Mouse (Mus musculus) lung, postnatal 36 days (tissue): ENCODE measurements around the gene Ndufa7.
"Not testable (repeated sequence)": the region's sequence is repeated elsewhere in the genome, so short reads cannot be mapped to it uniquely, and the experiment has no call there.

Experiments
- DNase-seq: peaks from one replicate; pipeline ENCODE4 v3.0.0; 2022; ENCODE audit warnings: mixed read lengths

The Ndufa7 gene

DNA sequence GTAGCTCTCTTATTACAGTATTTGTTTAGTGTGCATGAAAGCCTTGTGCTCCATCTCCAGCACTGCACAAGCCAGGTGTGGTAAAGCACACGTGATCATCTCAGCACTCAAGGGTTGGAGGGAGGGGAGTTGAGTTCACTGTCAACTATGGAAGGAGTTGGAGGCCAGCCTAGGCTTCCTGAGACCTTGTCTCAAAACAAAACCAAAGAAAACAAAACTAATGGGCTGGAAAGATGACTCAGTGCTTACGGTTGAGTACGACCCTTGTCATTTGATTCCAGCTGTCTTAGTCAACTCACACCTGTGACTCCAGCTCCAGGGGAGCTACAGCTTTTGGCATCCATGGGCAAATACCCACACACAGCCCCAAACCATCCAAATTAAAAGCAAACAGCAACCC, 11.9 kb upstream of the Ndufa7 start:
- peak; percentile 80 for DNase-seq

- peak; percentile 88 for DNase-seq
Measured at GRCm38 (mm10) chr17:33812990-33813389, 11.4 kb upstream of the Ndufa7 start.

DNA sequence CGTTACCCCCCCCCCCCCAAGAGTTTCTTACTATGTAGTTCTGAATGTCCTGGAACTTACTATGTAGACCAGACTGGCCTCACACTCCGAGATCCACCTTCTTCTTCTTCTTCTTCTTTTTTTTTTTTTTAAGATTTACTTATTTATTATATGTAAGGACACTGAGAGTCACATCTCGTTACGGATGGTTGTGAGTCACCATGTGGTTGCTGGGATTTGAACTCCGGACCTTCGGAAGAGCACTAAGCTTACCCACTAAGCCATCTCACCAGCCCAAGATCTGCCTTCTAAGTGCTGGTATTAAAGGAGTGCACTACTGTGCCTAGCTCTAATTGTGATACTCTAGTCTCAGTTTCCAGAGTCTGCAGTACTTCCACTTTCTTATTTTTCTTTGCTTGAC, 9.0 kb upstream of the Ndufa7 start:
- no peak for DNase-seq

- DNase-seq: peak; percentile 43
Measured at GRCm38 (mm10) chr17:33816612-33817011, 7.8 kb upstream of the Ndufa7 start.

DNA sequence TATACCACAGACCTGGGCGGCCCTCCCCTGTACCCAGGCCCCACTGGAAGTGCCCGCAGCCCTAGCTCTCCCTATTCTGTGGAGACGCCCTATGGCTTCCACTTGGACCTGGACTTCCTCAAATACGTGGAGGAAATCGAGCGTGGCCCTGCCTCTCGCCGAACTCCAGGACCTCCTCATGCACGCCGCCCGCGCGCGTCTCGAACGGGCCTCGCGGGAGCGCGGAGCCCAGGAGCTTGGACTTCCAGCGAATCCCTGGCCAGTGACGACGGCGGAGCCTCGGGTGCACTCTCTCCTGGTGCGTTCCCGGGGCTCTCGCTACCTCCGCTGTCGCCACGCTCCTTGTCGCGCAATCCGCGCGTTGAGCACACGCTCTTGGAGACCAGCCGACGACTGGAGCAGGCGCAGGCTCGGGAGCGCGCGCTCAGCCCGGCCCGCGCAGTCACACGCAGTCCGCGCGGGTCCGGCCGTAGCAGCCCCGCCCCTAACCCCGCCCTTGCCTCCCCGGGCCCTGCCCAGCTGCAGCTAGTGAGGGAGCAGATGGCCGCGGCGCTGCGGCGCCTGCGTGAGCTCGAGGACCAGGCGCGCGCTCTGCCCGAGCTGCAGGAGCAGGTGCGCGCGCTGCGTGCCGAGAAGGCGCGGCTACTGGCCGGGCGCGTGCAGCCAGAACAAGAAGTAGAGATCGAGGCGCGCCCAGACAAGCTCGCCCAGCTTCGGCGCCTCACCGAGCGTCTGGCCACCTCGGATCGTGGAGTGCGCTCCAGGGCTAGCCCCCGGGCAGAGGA, 7.0 kb upstream of the Ndufa7 start:
- DNase-seq: peak; percentile 93

DNA sequence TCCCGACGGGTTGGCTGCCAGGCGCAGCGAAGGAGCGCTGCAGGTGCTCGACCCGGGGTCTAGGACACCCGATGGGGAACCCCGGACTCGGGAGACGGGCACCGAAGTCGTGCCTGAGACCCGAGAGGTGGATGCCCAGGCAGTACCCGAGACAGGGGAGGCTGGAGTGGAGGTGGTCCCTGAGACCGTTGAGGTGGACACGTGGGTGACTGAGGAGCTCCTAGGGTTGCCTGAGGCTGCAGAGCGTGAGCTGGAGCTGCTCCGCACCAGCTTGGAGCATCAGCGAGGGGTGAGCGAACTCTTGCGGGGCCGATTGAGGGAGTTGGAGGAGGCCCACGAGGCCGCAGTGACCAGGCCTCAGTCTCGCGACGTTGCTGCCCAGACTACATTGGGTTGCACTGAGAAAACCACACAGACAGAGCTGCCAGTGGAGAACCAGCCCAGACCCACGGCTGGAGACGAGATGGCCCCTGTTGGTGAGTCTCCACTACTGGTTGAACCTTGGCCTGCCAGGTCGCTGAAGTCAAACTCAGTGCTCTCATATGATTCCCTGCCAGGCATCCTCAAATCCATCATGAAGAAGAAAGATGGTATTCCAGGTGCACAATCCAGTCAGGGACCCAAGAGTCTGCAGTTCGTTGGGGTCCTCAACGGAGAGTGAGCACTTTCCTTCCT, 6.3 kb upstream of the Ndufa7 start:
- DNase-seq: no peak

DNA sequence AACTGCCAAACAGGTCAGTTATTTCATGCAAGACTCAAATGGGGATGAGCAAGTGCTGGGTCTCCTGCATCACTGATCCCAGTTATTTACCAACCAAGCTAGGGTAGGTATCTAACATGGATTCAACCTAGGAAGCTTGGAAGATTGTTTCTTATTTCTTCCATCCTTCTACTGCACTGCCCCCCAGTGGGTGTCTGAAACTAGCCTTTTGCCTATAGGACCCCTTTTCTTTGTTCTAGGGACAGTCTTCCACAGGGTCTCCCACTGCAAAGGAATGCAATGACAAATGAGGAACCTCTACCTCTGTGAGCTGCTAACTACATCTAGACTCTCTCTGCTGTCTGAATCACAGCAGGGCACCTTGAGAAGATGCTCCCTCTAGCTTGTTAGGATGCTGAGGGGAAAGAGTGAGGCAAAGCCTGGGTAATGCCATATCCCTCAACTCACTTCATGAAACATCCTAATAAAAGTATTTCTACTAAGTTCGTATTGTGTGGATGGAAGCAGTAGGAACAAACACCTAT, 1.9 kb upstream of the Ndufa7 start:
- no peak for DNase-seq

- not testable (repeated sequence) for DNase-seq
Measured at GRCm38 (mm10) chr17:33823171-33823570, 1.2 kb upstream of the Ndufa7 start.

DNA sequence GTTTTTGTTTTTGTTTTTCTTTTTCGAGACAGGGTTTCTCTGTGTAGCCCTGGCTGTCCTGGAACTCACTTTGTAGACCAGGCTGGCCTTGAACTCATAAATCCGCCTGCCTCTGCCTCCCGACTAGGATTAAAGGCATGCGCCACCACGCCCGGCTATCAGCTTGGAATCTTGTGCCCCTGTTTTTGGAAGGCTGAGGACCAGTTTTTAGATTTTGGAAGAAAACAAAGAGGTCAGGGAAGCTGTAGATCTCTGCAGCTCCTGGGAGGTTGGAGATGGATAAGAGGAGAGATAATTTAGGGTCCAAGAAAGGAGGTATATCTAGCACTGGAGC, 592 bp downstream of the Ndufa7 start:
- DNase-seq: not testable (repeated sequence)

- no peak for DNase-seq
Measured at GRCm38 (mm10) chr17:33825462-33825861, 1.1 kb downstream of the Ndufa7 start.

GRCm38 (mm10) chr17:33826850-33827249, 2.5 kb downstream of the Ndufa7 start:
- DNase-seq: peak; percentile 87

GRCm38 (mm10) chr17:33828892-33829291, 4.5 kb downstream of the Ndufa7 start:
- peak; percentile 92 for DNase-seq

- DNase-seq: no peak
Measured at GRCm38 (mm10) chr17:33829561-33829960, 5.2 kb downstream of the Ndufa7 start.

DNA sequence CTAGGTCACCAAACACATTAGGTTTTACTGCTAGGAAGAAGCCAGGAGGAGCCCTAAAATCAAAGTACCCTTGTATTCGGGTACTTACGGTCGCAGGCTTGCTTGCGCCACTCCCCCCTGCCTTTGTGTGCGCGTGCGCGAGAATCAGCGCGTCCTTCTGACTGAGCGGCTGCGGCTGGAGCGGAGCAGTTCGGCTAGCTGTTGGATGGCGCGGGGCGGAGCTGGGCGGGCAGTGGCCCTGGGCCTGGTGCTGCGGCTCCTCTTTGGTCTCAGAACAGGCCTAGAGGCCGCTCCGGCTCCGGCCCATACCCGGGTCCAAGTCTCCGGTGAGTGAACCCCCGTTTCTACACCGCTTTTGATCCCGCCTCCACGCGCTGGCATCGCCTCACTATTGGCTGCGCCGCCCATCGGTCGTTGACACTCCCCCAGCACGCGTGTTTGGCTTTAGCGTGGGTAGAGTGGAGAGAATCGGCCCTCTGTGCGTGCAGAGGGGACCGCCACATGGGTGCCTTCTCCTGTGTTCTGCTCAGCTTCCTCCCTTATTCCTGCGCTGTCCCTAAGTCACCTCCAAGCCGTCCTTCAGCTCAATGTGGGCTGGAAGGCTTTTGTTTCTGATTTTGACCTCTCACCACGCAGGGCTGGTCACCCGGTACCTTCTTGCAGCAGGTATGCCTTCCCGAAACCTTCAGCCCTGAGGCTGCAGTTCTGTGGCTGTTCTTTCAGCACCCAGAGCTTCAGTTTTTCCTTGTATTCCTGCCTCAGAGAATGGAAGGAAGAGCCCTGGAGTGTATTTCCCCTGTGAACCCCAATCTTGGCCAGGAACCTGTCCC, 18.8 kb downstream of the Ndufa7 start, which contains the start of gene Cd320:
Gene Cd320 (plus strand): TSS at position 126 of the 830 bp plus-strand sequence.
- DNase-seq: peak; percentile 95

DNA sequence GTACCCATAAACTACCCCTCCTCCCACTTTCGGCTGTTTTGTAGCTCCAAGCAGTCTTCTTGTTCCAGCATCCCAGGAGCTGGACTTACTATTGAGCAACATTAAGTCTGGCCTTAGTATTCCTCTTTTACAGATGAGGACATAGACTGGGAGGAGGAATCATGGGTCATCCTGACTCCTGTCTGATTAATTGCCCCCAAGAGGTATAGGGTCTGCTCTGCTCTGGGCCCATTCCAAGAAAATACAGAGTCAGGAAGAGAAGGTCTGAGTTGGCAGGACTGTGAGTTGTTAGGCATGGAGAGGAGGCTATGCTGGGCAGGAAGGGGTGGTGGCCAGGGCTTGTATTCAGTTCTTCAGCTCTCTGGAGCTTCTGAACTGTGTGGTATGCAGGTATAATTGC, 19.8 kb downstream of the Ndufa7 start:
- DNase-seq: no peak

- no peak for DNase-seq
Measured at GRCm38 (mm10) chr17:33848139-33848538, 23.8 kb downstream of the Ndufa7 start.

DNA sequence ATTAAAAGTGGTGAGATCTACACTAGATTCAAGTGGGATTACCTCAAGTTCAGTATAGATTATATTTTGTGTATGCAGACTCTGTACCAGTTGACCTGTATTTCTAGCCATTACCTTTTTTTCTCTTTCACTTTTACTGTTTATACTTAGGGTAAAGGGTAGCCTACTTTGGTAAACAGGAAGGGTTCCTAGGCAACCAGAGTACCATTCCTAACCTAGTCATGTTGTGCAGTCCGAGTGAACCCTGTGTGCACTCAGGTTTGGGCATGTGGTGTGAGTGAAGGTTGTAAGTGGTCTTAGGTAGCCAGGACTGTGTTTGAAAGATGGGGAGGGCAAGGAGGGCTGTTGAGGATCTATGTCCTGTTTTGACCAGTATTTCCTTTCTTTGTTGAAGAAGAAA, 27.0 kb downstream of the Ndufa7 start:
- no peak for DNase-seq

DNA sequence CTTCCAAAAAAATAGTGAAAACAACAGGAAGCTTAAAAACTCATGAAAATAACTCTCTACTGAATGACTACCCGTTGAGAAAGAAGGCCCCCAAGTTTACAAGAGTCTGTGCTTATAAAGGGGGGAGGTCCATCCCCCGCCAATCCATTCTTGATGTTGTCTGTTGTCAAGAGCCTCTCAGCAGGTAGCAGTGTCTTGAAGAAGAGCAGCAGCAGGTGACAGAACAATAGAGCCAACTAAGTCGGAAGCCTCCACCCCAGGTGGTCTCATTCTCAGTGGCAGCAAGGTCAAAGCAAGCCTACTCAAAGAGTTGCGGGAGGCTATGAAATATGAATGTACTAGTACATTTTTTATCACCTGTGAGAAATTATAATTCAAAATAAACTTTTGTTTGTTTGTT, 33.4 kb downstream of the Ndufa7 start:
- DNase-seq: no peak

DNA sequence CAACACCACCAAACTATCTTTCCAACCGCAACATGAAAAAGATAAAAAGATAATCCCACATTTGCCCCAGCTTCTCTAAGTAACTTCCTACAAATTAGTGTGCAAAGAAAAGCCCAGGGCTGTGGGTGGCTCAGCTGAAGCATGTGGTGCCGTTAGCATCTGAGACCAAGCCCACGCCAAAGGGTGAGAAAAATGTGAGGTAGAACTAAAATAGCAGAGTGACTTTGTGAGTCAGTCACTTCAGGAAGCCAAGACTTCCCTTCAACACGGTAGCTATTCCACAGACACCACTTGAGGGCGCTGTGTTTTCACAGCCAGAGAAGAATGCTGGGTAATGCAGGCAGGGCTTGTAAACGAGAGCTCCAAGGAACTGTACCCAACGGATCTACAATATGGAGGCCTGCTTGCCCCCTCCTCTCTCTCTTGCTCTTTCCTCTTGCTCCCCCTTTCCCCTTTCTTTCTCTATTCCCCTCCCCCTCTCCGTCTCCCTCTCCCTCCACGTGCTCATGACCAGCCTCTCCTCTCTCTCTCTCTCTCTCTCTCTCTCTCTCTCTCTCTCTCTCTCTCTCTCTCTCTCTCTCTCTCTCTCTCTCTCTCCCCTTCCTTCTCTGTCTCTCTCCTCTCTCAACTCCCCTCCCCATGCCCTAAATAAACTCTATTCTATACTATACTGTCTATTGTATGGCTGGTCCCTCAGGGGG, 41.1 kb downstream of the Ndufa7 start:
- DNase-seq: peak; percentile 76

GRCm38 (mm10) chr17:33873537-33873936, 49.2 kb downstream of the Ndufa7 start, which contains the start of gene Gm7029:
Gene Gm7029, plus strand, starts transcription at chr17:33873837.
- not testable (repeated sequence) for DNase-seq

DNA sequence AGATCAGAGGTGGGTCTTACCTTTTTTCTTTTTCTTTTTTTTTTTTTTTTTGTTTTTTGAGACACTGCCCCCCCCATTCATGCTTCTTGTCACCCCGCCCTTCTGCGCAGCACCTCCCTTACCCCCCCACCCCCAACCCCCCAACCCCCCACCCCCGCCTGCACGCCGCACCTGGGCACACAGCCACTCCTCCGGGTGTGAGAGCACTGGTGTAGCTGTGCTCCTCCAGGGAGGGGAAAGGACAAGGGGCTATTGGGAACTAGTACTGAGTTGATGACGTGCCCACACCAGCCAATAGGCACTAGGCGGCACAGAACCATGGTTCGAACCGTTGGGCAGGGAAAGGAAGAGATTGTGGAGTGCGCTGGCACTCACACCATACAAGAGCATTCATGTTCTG, 50.0 kb downstream of the Ndufa7 start:
- DNase-seq: no peak

DNA sequence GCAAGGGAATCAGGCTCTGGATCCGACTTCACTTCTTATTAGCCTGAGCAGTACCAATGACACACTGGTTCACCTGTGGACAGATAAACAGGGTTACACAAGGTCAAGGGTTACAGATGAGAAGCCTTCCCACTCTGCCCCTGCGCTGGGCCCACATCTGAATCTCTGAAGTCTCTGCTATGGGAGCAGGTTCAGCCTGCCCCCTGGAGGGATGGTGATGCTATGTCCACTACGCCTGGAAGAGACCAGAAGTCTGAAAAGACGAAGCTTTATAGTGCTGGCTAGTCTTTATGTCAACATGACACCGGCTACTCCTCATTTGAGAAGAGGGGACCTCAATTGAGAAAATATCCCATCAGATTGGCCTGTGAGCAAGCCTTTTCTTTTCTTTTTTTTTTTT, 51.4 kb downstream of the Ndufa7 start:
- peak; percentile 24 for DNase-seq

- not testable (repeated sequence) for DNase-seq
Measured at GRCm38 (mm10) chr17:33884320-33884719, 59.9 kb downstream of the Ndufa7 start.
